Mouse (Mus musculus): Measurements from ENCODE around the gene Tbc1d1.

The Tbc1d1 gene

DNA sequence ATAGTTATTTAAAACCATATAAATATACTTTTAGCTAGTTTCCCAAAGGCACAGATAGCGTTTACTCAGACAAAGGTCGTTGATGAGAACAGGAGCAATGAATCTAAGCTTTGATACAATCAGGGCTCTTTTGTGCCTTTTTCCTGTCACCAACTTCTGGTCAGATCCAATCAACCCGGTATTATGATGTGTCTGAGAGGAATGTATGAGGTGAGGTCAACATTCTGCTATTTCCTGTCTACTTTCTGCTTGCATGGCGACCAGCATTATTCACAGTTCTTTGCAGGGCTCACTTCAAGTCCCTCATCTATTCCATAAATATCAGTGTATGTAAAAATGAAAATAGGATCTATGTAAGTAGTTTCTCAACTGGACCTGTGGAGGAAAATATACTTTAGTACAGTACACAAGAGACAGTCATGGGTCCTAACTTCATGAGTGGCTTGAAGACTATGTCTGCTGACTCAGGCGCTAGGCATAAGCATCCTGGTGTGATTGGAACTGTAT is 18.4 kb downstream of the Tbc1d1 start:
- Histone ChIP-seq H3K27me3 (ENCODE audit: control insufficient read depth, insufficient read depth, low read length, poor library complexity, severe bottlenecking) (no peaks in the 10 kb centered on the region), H3K36me3 (ENCODE audit: control insufficient read depth, insufficient read depth, low read length, poor library complexity, severe bottlenecking) (peaks cover 15% of the 10 kb centered on the region)
- no peak for DNase-seq (ENCODE audit: low read depth, low spot score)

- no peaks in the 10 kb centered on the region for H3K27me3 ChIP-seq (ENCODE audit: control insufficient read depth, insufficient read depth, low read length, poor library complexity, severe bottlenecking)
- DNase-seq (ENCODE audit: low read depth, low spot score): no peak
- H3K36me3 ChIP-seq (ENCODE audit: control insufficient read depth, insufficient read depth, low read length, poor library complexity, severe bottlenecking): peaks cover 13% of the 10 kb centered on the region
Observed at GRCm38 (mm10) chr5:64180548-64180947, 24.4 kb downstream of the Tbc1d1 start.

GRCm38 (mm10) chr5:64183712-64184111 is 27.6 kb downstream of the Tbc1d1 start:
- peaks cover 11% of the 10 kb centered on the region for H3K36me3 ChIP-seq (ENCODE audit: control insufficient read depth, insufficient read depth, low read length, poor library complexity, severe bottlenecking)
- H3K27me3 ChIP-seq (ENCODE audit: control insufficient read depth, insufficient read depth, low read length, poor library complexity, severe bottlenecking): no peaks in the 10 kb centered on the region
- no peak for DNase-seq (ENCODE audit: low read depth, low spot score)

DNA sequence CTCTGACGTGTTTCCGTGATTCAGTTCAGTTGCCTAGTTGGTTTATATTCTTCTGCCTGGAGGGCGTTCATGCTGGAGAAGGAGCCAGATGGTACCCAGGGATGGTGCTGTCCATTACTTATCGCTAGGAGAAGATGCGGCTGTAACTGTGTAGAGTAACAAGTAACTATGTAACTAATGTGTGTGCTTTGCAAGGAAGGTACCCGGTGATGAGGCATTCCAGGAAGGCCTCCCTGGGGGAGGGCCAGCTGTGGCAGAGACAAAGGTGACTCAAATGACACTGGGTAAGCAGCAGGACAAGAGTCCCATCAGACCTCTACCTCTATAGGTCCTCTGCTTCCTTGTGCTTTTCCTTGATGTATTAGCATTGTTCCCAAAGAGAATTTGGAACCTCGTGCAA is 29.2 kb downstream of the Tbc1d1 start:
- peaks cover 9% of the 10 kb centered on the region for H3K36me3 ChIP-seq (ENCODE audit: control insufficient read depth, insufficient read depth, low read length, poor library complexity, severe bottlenecking)
- no peak for DNase-seq (ENCODE audit: low read depth, low spot score)
- H3K27me3 ChIP-seq (ENCODE audit: control insufficient read depth, insufficient read depth, low read length, poor library complexity, severe bottlenecking): no peaks in the 10 kb centered on the region

DNA sequence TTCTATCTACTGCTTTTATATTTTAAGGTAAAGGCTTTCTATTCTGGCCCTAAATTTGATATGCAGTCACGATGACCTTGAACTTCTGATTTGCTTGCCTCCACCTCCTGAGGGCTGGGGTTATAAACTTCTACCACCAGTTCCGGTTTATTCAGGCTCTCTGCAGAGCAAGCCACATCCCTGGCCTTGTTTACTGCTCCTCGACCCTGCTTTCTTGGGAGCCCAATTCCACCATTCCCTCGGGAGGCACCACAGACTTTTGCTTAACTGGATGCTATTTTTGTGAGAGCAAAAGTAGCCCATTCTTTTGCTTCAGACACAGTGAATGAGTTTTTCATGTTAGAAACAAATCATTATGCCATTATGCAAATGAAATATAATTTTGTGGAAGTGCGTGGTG is 30.5 kb downstream of the Tbc1d1 start:
- no peak for DNase-seq (ENCODE audit: low read depth, low spot score)
- no peaks in the 10 kb centered on the region for H3K27me3 ChIP-seq (ENCODE audit: control insufficient read depth, insufficient read depth, low read length, poor library complexity, severe bottlenecking)
- peaks cover 15% of the 10 kb centered on the region for H3K36me3 ChIP-seq (ENCODE audit: control insufficient read depth, insufficient read depth, low read length, poor library complexity, severe bottlenecking)

DNA sequence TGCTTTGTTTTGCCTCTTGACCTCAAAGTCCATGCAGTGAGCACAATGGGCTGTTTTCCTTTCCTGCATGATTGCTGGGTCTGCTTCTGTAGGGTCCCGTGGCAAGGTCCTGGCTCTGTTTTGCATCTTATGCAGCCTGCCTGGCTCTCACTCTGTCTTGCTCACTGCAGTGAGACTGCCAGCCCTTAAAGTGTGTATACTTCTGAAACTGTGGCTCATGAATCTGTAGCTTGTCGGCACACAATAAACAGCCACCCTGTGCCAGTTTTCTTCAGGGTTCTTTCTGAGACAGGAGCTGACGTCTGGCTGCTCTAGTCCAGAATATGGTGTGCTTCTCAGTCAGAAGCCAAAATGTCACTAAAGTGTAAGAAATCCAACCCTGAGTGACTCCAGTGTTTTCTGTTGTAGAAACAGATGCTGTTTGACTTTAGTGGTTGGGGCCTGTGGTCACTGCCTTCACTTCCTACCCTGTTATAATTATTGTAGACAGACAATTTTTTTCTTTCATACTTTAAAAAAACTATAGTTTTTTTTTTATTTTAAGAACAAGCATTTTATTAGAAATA is 32.1 kb downstream of the Tbc1d1 start:
- Histone ChIP-seq H3K27me3 (ENCODE audit: control insufficient read depth, insufficient read depth, low read length, poor library complexity, severe bottlenecking) (no peaks in the 10 kb centered on the region), H3K36me3 (ENCODE audit: control insufficient read depth, insufficient read depth, low read length, poor library complexity, severe bottlenecking) (peaks cover 13% of the 10 kb centered on the region)
- DNase-seq (ENCODE audit: low read depth, low spot score): no peak

DNA sequence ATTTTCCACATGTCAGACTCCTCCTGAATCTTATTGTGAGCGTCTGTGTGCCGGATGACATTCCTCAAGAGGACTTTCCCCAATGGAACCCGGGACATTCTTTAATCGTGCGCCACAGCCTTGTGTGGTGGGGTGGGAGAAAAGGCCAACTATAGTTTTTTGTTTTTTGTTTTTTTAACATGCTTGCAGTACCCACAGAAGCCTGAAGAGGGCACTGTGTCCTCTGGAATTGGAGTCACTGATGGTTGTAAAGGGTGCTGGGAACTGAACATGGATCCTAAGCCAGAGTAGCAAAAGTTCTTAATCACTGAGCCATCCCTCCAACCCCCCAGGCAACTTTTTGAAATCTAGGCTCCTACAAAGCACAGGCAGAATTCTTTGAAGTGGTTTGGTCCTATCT is 34.8 kb downstream of the Tbc1d1 start:
- Histone ChIP-seq H3K36me3 (ENCODE audit: control insufficient read depth, insufficient read depth, low read length, poor library complexity, severe bottlenecking) (peaks cover 9% of the 10 kb centered on the region), H3K27me3 (ENCODE audit: control insufficient read depth, insufficient read depth, low read length, poor library complexity, severe bottlenecking) (no peaks in the 10 kb centered on the region)
- no peak for DNase-seq (ENCODE audit: low read depth, low spot score)

- Histone ChIP-seq H3K27me3 (ENCODE audit: control insufficient read depth, insufficient read depth, low read length, poor library complexity, severe bottlenecking) (no peaks in the 10 kb centered on the region), H3K36me3 (ENCODE audit: control insufficient read depth, insufficient read depth, low read length, poor library complexity, severe bottlenecking) (peaks cover 10% of the 10 kb centered on the region)
- no peak for DNase-seq (ENCODE audit: low read depth, low spot score)
Observed at GRCm38 (mm10) chr5:64193353-64193752, 37.2 kb downstream of the Tbc1d1 start.

GRCm38 (mm10) chr5:64196250-64196865 is 40.3 kb downstream of the Tbc1d1 start:
- DNase-seq (ENCODE audit: low read depth, low spot score): no peak
- Histone ChIP-seq H3K27me3 (ENCODE audit: control insufficient read depth, insufficient read depth, low read length, poor library complexity, severe bottlenecking) (no peaks in the 10 kb centered on the region), H3K36me3 (ENCODE audit: control insufficient read depth, insufficient read depth, low read length, poor library complexity, severe bottlenecking) (peaks cover 10% of the 10 kb centered on the region)

GRCm38 (mm10) chr5:64196866-64197321 is 40.8 kb downstream of the Tbc1d1 start:
- Histone ChIP-seq H3K27me3 (ENCODE audit: control insufficient read depth, insufficient read depth, low read length, poor library complexity, severe bottlenecking) (no peaks in the 10 kb centered on the region), H3K36me3 (ENCODE audit: control insufficient read depth, insufficient read depth, low read length, poor library complexity, severe bottlenecking) (peaks cover 8% of the 10 kb centered on the region; the same call in 1 of the 2 replicates)
- no peak for DNase-seq (ENCODE audit: low read depth, low spot score)

DNA sequence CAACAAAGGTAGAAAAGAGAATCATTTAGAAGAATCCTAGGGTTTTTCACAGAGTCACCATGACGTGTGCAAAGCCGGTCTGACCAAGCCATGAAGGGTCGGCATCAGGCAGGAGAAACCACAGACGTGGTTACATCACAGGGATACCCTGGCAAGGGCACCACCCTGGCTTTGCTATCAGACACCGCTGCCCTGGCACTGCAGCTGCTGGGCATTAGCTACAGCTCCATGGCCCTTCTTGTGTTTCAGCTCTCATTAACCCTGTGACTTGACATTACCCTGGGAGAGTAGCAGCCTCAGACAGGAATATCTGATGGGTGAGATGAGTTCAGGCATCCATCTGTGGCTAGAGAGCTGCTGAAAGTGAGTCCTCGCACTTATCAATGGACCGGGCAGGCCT is 42.5 kb downstream of the Tbc1d1 start:
- Histone ChIP-seq H3K36me3 (ENCODE audit: control insufficient read depth, insufficient read depth, low read length, poor library complexity, severe bottlenecking) (peaks cover 7% of the 10 kb centered on the region; the same call in 1 of the 2 replicates), H3K27me3 (ENCODE audit: control insufficient read depth, insufficient read depth, low read length, poor library complexity, severe bottlenecking) (no peaks in the 10 kb centered on the region)
- DNase-seq (ENCODE audit: low read depth, low spot score): no peak

- no peak for DNase-seq (ENCODE audit: low read depth, low spot score)
- Histone ChIP-seq H3K36me3 (ENCODE audit: control insufficient read depth, insufficient read depth, low read length, poor library complexity, severe bottlenecking) (peaks cover 7% of the 10 kb centered on the region; the same call in 1 of the 2 replicates), H3K27me3 (ENCODE audit: control insufficient read depth, insufficient read depth, low read length, poor library complexity, severe bottlenecking) (no peaks in the 10 kb centered on the region)
Observed at GRCm38 (mm10) chr5:64201071-64201470, 45.0 kb downstream of the Tbc1d1 start.

DNA sequence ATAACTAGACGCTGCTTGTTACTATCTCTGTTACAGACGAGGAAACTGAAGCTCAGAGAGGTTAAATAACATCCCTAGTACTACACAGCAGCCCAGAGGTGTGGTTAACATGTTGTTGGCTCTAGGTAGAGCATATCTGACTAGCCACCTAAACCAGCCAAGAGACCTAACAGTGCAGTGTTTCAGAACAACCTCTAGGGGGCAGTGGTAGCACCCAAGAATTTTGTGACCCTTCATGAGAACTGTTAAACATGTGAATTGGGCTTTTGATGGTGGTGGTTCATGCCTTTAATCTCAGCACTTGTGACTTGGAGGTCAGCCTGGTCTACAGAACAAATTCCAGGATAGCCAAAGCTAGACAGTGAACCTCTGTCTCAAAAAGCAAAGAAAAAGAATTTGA is 46.2 kb downstream of the Tbc1d1 start:
- DNase-seq (ENCODE audit: low read depth, low spot score): peak; percentile 82
- Histone ChIP-seq H3K36me3 (ENCODE audit: control insufficient read depth, insufficient read depth, low read length, poor library complexity, severe bottlenecking) (peaks cover 7% of the 10 kb centered on the region; the same call in 1 of the 2 replicates), H3K27me3 (ENCODE audit: control insufficient read depth, insufficient read depth, low read length, poor library complexity, severe bottlenecking) (no peaks in the 10 kb centered on the region)

- DNase-seq (ENCODE audit: low read depth, low spot score): peak; percentile 84
- Histone ChIP-seq H3K36me3 (ENCODE audit: control insufficient read depth, insufficient read depth, low read length, poor library complexity, severe bottlenecking) (no peaks in the 10 kb centered on the region), H3K27me3 (ENCODE audit: control insufficient read depth, insufficient read depth, low read length, poor library complexity, severe bottlenecking) (no peaks in the 10 kb centered on the region)
Observed at GRCm38 (mm10) chr5:64205610-64206009, 49.5 kb downstream of the Tbc1d1 start.

DNA sequence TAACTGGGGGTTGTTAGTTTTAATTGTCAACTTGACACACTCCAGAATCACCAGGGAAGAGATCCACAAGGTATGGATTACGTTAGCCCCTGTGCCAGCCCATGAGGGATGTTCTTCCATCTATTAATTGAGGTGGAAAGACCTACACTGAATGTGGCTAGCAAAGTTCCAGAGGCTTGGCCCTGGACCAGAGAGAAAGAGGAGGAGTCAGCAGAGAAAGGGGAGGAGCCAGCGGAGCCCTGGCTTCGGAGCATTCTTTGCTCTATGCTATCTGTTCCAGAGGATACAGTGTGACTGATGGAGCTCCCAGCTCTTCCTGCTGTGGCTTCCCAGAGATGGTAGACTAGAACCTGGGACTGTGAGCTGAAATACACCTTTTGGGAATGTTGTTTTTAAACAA is 50.3 kb downstream of the Tbc1d1 start:
- H3K27me3 ChIP-seq (ENCODE audit: control insufficient read depth, insufficient read depth, low read length, poor library complexity, severe bottlenecking): no peaks in the 10 kb centered on the region
- DNase-seq (ENCODE audit: low read depth, low spot score): no peak

More for the DNA sequence above, 50.3 kb downstream of the Tbc1d1 start:
- H3K36me3 ChIP-seq (ENCODE audit: control insufficient read depth, insufficient read depth, low read length, poor library complexity, severe bottlenecking): no peaks in the 10 kb centered on the region
